Mouse (Mus musculus): ENCODE measurements around the gene Tmem229a. TPM values are rescaled to one million over a fixed set of nuclear protein-coding genes. Genes with fewer than 3 reads are reported as not detected.

Gene Tmem229a
- polyA plus RNA-seq (2015; fragmentation: Nextera tagmentation; extraction: Ambion mirVana) = 0.17 and 0.29 TPM in 2 replicates

GRCm38 (mm10) chr6:24955946-24956585, at the start of gene Tmem229a:
Gene Tmem229a, minus strand, starts transcription at chr6:24956297.

Other genes with a start within 250 kb of the Tmem229a start
- gene Hyal6, start 223.1 kb downstream of the Tmem229a start, polyA plus RNA-seq (2015; fragmentation: Nextera tagmentation; extraction: Ambion mirVana) = not detected in 2 replicates
- gene Hyal4, start 208.0 kb downstream of the Tmem229a start, polyA plus RNA-seq (2015; fragmentation: Nextera tagmentation; extraction: Ambion mirVana) = not detected in 2 replicates
- gene Spam1, start 165.1 kb downstream of the Tmem229a start, polyA plus RNA-seq (2015; fragmentation: Nextera tagmentation; extraction: Ambion mirVana) = not detected in 2 replicates
- gene Hyal5, start 98.3 kb downstream of the Tmem229a start, polyA plus RNA-seq (2015; fragmentation: Nextera tagmentation; extraction: Ambion mirVana) = not detected in 2 replicates

Measured in skeletal muscle tissue, postnatal 0 days (tissue).